Mouse (Mus musculus) midbrain, embryonic 13.5 days (tissue): Measurements from ENCODE around the gene Thumpd3. TPM values are rescaled to one million over a fixed set of nuclear protein-coding genes. Genes with fewer than 3 reads are reported as not detected.

Experiments used
- ATAC-seq: fragments of 200-750 bp; cut with Nextera tagmentation; 2 replicates; pipeline ENCODE4 v1.8.0; 2017; ENCODE audit warnings: mild to moderate bottlenecking, moderate TSS enrichment, moderate library complexity
- H3K27ac ChIP-seq: fragments of 300-500 bp; sonication (generic); 2 replicates; pipeline ENCODE4 v1.5.1; 2015; ENCODE audit warnings: inconsistent platforms, mild to moderate bottlenecking, moderate library complexity
- H3K27me3 ChIP-seq: fragments of 300-500 bp; sonication (generic); 2 replicates; pipeline ENCODE4 v1.6.1; 2015; ENCODE audit warnings: mild to moderate bottlenecking, inconsistent platforms
- H3K36me3 ChIP-seq: fragments of 300-500 bp; sonication (generic); 2 replicates; pipeline ENCODE4 v1.6.1; 2015; ENCODE audit warnings: mild to moderate bottlenecking, inconsistent platforms
- H3K4me1 ChIP-seq: fragments of 300-500 bp; sonication (generic); replicated peaks from 2 replicates; pipeline ENCODE4 v1.6.1; 2015; ENCODE audit warnings: inconsistent platforms
- H3K4me2 ChIP-seq: fragments of 300-500 bp; sonication (generic); replicated peaks from 2 replicates; pipeline ENCODE4 v1.6.1; 2015; ENCODE audit warnings: moderate library complexity, mild to moderate bottlenecking, inconsistent platforms
- H3K4me3 ChIP-seq: fragments of 300-500 bp; sonication (generic); replicated peaks from 2 replicates; pipeline ENCODE4 v1.5.1; 2015; ENCODE audit warnings: mild to moderate bottlenecking, inconsistent platforms
- H3K9ac ChIP-seq: fragments of 300-500 bp; sonication (generic); replicated peaks from 2 replicates; pipeline ENCODE4 v1.6.1; 2015; ENCODE audit warnings: mild to moderate bottlenecking, inconsistent platforms
- H3K9me3 ChIP-seq: fragments of 300-500 bp; sonication (generic); 2 replicates; pipeline ENCODE4 v1.6.1; 2016; ENCODE audit warnings: mild to moderate bottlenecking, inconsistent platforms
- WGBS: fragments of 180-500 bp; shearing (Covaris S2); methylation state at CpG from one replicate; pipeline ENCODE4 v1.1.7; 2015; 5-methylcytosine and 5-hydroxymethylcytosine counted together
- polyA plus RNA-seq: library from polyadenylated mRNA; unstranded; fragments of >200 nt; fragmentation: Nextera tagmentation; extraction: Ambion mirVana; gene quantifications from 2 replicates; pipeline ENCODE4 v1.2.1, GENCODE M21; 2015

The Thumpd3 gene
- polyA plus RNA-seq, 1 experiment from 2014 or later, result 59.0 TPM

- Histone ChIP-seq H3K27ac (no peak overlapping the region), H3K27me3 (no peaks in the 10 kb centered on the region), H3K4me2 (no peak overlapping the region), H3K4me1 (peaks cover 9% of the 10 kb centered on the region), H3K9me3 (no peaks in the 10 kb centered on the region), H3K4me3 (no peak overlapping the region), H3K9ac (no peak overlapping the region), H3K36me3 (no peaks in the 10 kb centered on the region)
- no peak for ATAC-seq
- 92% methylated on average over 1 of the region's 1 CpGs for WGBS
These were observed 49.5 kb downstream of the Thumpd3 start for GRCm38 (mm10) chr6:113095547-113095946.

- ATAC-seq, result no peak
- H3K4me3 ChIP-seq, result no peak overlapping the region
- H3K9ac ChIP-seq, result no peak overlapping the region
- no peak overlapping the region for H3K27ac ChIP-seq
- peaks cover 12% of the 10 kb centered on the region for H3K4me1 ChIP-seq
- no peak overlapping the region for H3K4me2 ChIP-seq
- H3K27me3 ChIP-seq, result no peaks in the 10 kb centered on the region
- H3K36me3 ChIP-seq, result no peaks in the 10 kb centered on the region
- no peaks in the 10 kb centered on the region for H3K9me3 ChIP-seq
- WGBS, result 88% methylated on average over 5 of the region's 5 CpGs
These were observed 51.6 kb downstream of the Thumpd3 start for GRCm38 (mm10) chr6:113097662-113098061.

GRCm38 (mm10) chr6:113099640-113100289 lies 53.7 kb downstream of the Thumpd3 start:
- Histone ChIP-seq H3K9ac (no peak overlapping the region), H3K36me3 (no peaks in the 10 kb centered on the region), H3K4me2 (no peak overlapping the region), H3K9me3 (no peaks in the 10 kb centered on the region), H3K4me3 (no peak overlapping the region), H3K27me3 (no peaks in the 10 kb centered on the region), H3K27ac (peak overlapping the region; percentile 78), H3K4me1 (peaks cover 12% of the 10 kb centered on the region)
- peak; percentile 72 for ATAC-seq
- WGBS, result 40% methylated on average over 5 of the region's 5 CpGs

- no peak overlapping the region for H3K4me2 ChIP-seq
- WGBS, result 83% methylated on average over 4 of the region's 4 CpGs
- no peak overlapping the region for H3K4me3 ChIP-seq
- peaks cover 4% of the 10 kb centered on the region; the same call in 1 of the 2 replicates for H3K36me3 ChIP-seq
- H3K9me3 ChIP-seq, result no peaks in the 10 kb centered on the region
- H3K27ac ChIP-seq, result no peak overlapping the region
- no peak for ATAC-seq
- H3K9ac ChIP-seq, result no peak overlapping the region
- H3K4me1 ChIP-seq, result peaks cover 12% of the 10 kb centered on the region
- no peaks in the 10 kb centered on the region for H3K27me3 ChIP-seq
These were observed 56.5 kb downstream of the Thumpd3 start for GRCm38 (mm10) chr6:113102541-113102940.

GRCm38 (mm10) chr6:113103765-113104164 lies 57.7 kb downstream of the Thumpd3 start:
- H3K36me3 ChIP-seq, result peaks cover 4% of the 10 kb centered on the region; the same call in 1 of the 2 replicates
- no peaks in the 10 kb centered on the region for H3K9me3 ChIP-seq
- no peak overlapping the region for H3K4me3 ChIP-seq
- H3K4me1 ChIP-seq, result peaks cover 12% of the 10 kb centered on the region
- H3K27me3 ChIP-seq, result no peaks in the 10 kb centered on the region
- H3K9ac ChIP-seq, result no peak overlapping the region
- no peak overlapping the region for H3K4me2 ChIP-seq
- peak; percentile 50; the same call in 1 of the 2 replicates for ATAC-seq
- no peak overlapping the region for H3K27ac ChIP-seq

GRCm38 (mm10) chr6:113109378-113109777 lies 63.4 kb downstream of the Thumpd3 start:
- WGBS, result 86% methylated on average over 3 of the region's 3 CpGs
- H3K4me2 ChIP-seq, result no peak overlapping the region

GRCm38 (mm10) chr6:113109956-113110355 lies 63.9 kb downstream of the Thumpd3 start:
- Histone ChIP-seq H3K36me3 (peaks cover 48% of the 10 kb centered on the region), H3K9me3 (no peaks in the 10 kb centered on the region), H3K4me1 (no peaks in the 10 kb centered on the region), H3K4me3 (no peak overlapping the region), H3K9ac (no peak overlapping the region), H3K27me3 (no peaks in the 10 kb centered on the region), H3K4me2 (no peak overlapping the region), H3K27ac (no peak overlapping the region)
- ATAC-seq, result no peak
- WGBS, result 91% methylated on average over 7 of the region's 7 CpGs

More at GRCm38 (mm10) chr6:113109378-113109777, 63.4 kb downstream of the Thumpd3 start:
- H3K9ac ChIP-seq, result no peak overlapping the region
- H3K27ac ChIP-seq, result no peak overlapping the region
- H3K4me1 ChIP-seq, result no peaks in the 10 kb centered on the region
- H3K27me3 ChIP-seq, result no peaks in the 10 kb centered on the region
- no peak overlapping the region for H3K4me3 ChIP-seq
- H3K36me3 ChIP-seq, result peaks cover 43% of the 10 kb centered on the region
- ATAC-seq, result no peak
- no peaks in the 10 kb centered on the region for H3K9me3 ChIP-seq

Other genes with a start within 250 kb of the Thumpd3 start
- 49.8 and 53.5 TPM in 2 replicates for gene Srgap3, start 99.0 kb upstream of the Thumpd3 start, polyA plus RNA-seq
- 56.6 and 58.5 TPM in 2 replicates for gene Setd5, start 31.1 kb downstream of the Thumpd3 start, polyA plus RNA-seq
- gene Lhfpl4, start 149.2 kb downstream of the Thumpd3 start, polyA plus RNA-seq, result 55.0 and 55.5 TPM in 2 replicates
- gene Mtmr14, start 191.6 kb downstream of the Thumpd3 start, polyA plus RNA-seq, result 40.4 and 45.0 TPM in 2 replicates
- gene Cpne9, start 236.1 kb downstream of the Thumpd3 start, polyA plus RNA-seq, result 0.58 and 0.71 TPM in 2 replicates